Mouse (Mus musculus): ENCODE data around the gene Slc11a1. TPM values are rescaled to one million over a fixed set of nuclear protein-coding genes. Genes with fewer than 3 reads are reported as not detected.

Slc11a1 gene
- polyA plus RNA-seq, 1 experiment = 48.7 TPM

- Histone ChIP-seq H3K27me3 (ENCODE audit: control insufficient read depth, insufficient read depth, low read length) (no peaks in the 10 kb centered on the region), H3K4me1 (replicated peaks; ENCODE audit: control insufficient read depth, insufficient read depth, low read length) (peaks cover 26% of the 10 kb centered on the region), H3K27ac (ENCODE audit: control insufficient read depth, insufficient read depth, low read length) (no peak overlapping the region), H3K36me3 (ENCODE audit: control insufficient read depth, insufficient read depth, low read length) (no peaks in the 10 kb centered on the region), H3K4me3 (ENCODE audit: control insufficient read depth, insufficient read depth, low read length) (no peak overlapping the region)
- DNase-seq = no peak
- TF ChIP-seq POLR2A (IDR thresholded peaks at IDR 0.05; ENCODE audit: control insufficient read depth, extremely low read depth, insufficient read depth, low read length, poor library complexity) = no peak
- TF ChIP-seq CTCF (IDR thresholded peaks at IDR 0.05; ENCODE audit: borderline replicate concordance, control insufficient read depth, extremely low read depth, insufficient read depth, low read length, poor library complexity) = no peak
- WGBS = 93% methylated on average over 3 of the region's 3 CpGs
Measured at GRCm38 (mm10) chr1:74334607-74335006, 40.4 kb upstream of the Slc11a1 start.

- TF ChIP-seq POLR2A (IDR thresholded peaks at IDR 0.05; ENCODE audit: control insufficient read depth, extremely low read depth, insufficient read depth, low read length, poor library complexity) (no peak), CTCF (IDR thresholded peaks at IDR 0.05; ENCODE audit: borderline replicate concordance, control insufficient read depth, extremely low read depth, insufficient read depth, low read length, poor library complexity) (no peak)
- no peak overlapping the region for H3K27ac ChIP-seq (ENCODE audit: control insufficient read depth, insufficient read depth, low read length)
- 90% methylated on average over 4 of the region's 4 CpGs for WGBS
Measured at GRCm38 (mm10) chr1:74335033-74335432, 40.0 kb upstream of the Slc11a1 start.

GRCm38 (mm10) chr1:74335436-74336170 is 39.4 kb upstream of the Slc11a1 start:
- DNase-seq = no peak
- TF ChIP-seq CTCF (IDR thresholded peaks at IDR 0.05; ENCODE audit: borderline replicate concordance, control insufficient read depth, extremely low read depth, insufficient read depth, low read length, poor library complexity) (no peak), POLR2A (IDR thresholded peaks at IDR 0.05; ENCODE audit: control insufficient read depth, extremely low read depth, insufficient read depth, low read length, poor library complexity) (no peak)
- peaks cover 22% of the 10 kb centered on the region for H3K4me1 ChIP-seq (replicated peaks; ENCODE audit: control insufficient read depth, insufficient read depth, low read length)
- no peak overlapping the region for H3K4me3 ChIP-seq (ENCODE audit: control insufficient read depth, insufficient read depth, low read length)
- H3K36me3 ChIP-seq (ENCODE audit: control insufficient read depth, insufficient read depth, low read length) = no peaks in the 10 kb centered on the region
- WGBS = 87% methylated on average over 6 of the region's 6 CpGs
- H3K27me3 ChIP-seq (ENCODE audit: control insufficient read depth, insufficient read depth, low read length) = no peaks in the 10 kb centered on the region
- no peak overlapping the region for H3K27ac ChIP-seq (ENCODE audit: control insufficient read depth, insufficient read depth, low read length)

More at GRCm38 (mm10) chr1:74335033-74335432, 40.0 kb upstream of the Slc11a1 start:
- Histone ChIP-seq H3K4me3 (ENCODE audit: control insufficient read depth, insufficient read depth, low read length) (no peak overlapping the region), H3K36me3 (ENCODE audit: control insufficient read depth, insufficient read depth, low read length) (no peaks in the 10 kb centered on the region), H3K4me1 (replicated peaks; ENCODE audit: control insufficient read depth, insufficient read depth, low read length) (peaks cover 26% of the 10 kb centered on the region), H3K27me3 (ENCODE audit: control insufficient read depth, insufficient read depth, low read length) (no peaks in the 10 kb centered on the region)
- no peak for DNase-seq

- Histone ChIP-seq H3K27ac (ENCODE audit: control insufficient read depth, insufficient read depth, low read length) (no peak overlapping the region), H3K4me3 (ENCODE audit: control insufficient read depth, insufficient read depth, low read length) (no peak overlapping the region), H3K27me3 (ENCODE audit: control insufficient read depth, insufficient read depth, low read length) (no peaks in the 10 kb centered on the region), H3K36me3 (ENCODE audit: control insufficient read depth, insufficient read depth, low read length) (no peaks in the 10 kb centered on the region), H3K4me1 (replicated peaks; ENCODE audit: control insufficient read depth, insufficient read depth, low read length) (peaks cover 11% of the 10 kb centered on the region)
- no peak for DNase-seq
- 95% methylated on average over 3 of the region's 3 CpGs for WGBS
- TF ChIP-seq CTCF (IDR thresholded peaks at IDR 0.05; ENCODE audit: borderline replicate concordance, control insufficient read depth, extremely low read depth, insufficient read depth, low read length, poor library complexity) (no peak), POLR2A (IDR thresholded peaks at IDR 0.05; ENCODE audit: control insufficient read depth, extremely low read depth, insufficient read depth, low read length, poor library complexity) (no peak)
Measured at GRCm38 (mm10) chr1:74337241-74337771, 37.7 kb upstream of the Slc11a1 start.

- H3K4me1 ChIP-seq (replicated peaks; ENCODE audit: control insufficient read depth, insufficient read depth, low read length) = peaks cover 7% of the 10 kb centered on the region
- no peak overlapping the region for H3K4me3 ChIP-seq (ENCODE audit: control insufficient read depth, insufficient read depth, low read length)
- H3K27ac ChIP-seq (ENCODE audit: control insufficient read depth, insufficient read depth, low read length) = no peak overlapping the region
- H3K36me3 ChIP-seq (ENCODE audit: control insufficient read depth, insufficient read depth, low read length) = no peaks in the 10 kb centered on the region
- no peak for DNase-seq
- 96% methylated on average over 5 of the region's 5 CpGs for WGBS
- H3K27me3 ChIP-seq (ENCODE audit: control insufficient read depth, insufficient read depth, low read length) = no peaks in the 10 kb centered on the region
- TF ChIP-seq CTCF (IDR thresholded peaks at IDR 0.05; ENCODE audit: borderline replicate concordance, control insufficient read depth, extremely low read depth, insufficient read depth, low read length, poor library complexity) = no peak
- no peak for TF ChIP-seq POLR2A (IDR thresholded peaks at IDR 0.05; ENCODE audit: control insufficient read depth, extremely low read depth, insufficient read depth, low read length, poor library complexity)
Measured at GRCm38 (mm10) chr1:74338013-74338412, 37.0 kb upstream of the Slc11a1 start.

- Histone ChIP-seq H3K4me1 (replicated peaks; ENCODE audit: control insufficient read depth, insufficient read depth, low read length) (0 out of 2 replicates have a peak, but pooled peaks cover 2% of the 10 kb centered on the region), H3K4me3 (ENCODE audit: control insufficient read depth, insufficient read depth, low read length) (no peak overlapping the region), H3K27me3 (ENCODE audit: control insufficient read depth, insufficient read depth, low read length) (no peaks in the 10 kb centered on the region), H3K36me3 (ENCODE audit: control insufficient read depth, insufficient read depth, low read length) (no peaks in the 10 kb centered on the region), H3K27ac (ENCODE audit: control insufficient read depth, insufficient read depth, low read length) (no peak overlapping the region)
- TF ChIP-seq CTCF (IDR thresholded peaks at IDR 0.05; ENCODE audit: borderline replicate concordance, control insufficient read depth, extremely low read depth, insufficient read depth, low read length, poor library complexity) (no peak), POLR2A (IDR thresholded peaks at IDR 0.05; ENCODE audit: control insufficient read depth, extremely low read depth, insufficient read depth, low read length, poor library complexity) (no peak)
- WGBS = 54% methylated on average over 4 of the region's 4 CpGs
- no peak for DNase-seq
Measured at GRCm38 (mm10) chr1:74338626-74339025, 36.4 kb upstream of the Slc11a1 start.
